Mouse (Mus musculus): ENCODE measurements around the gene Armh3.

GRCm38 (mm10) chr19:45999378-45999777 lies 1.1 kb upstream of the Armh3 start:
- no peak for TF ChIP-seq GATA1 (IDR thresholded peaks at IDR 0.05; ENCODE audit: borderline replicate concordance, low read length)
- TF ChIP-seq FLI1 (IDR thresholded peaks at IDR 0.05; ENCODE audit: low read length), result no peak

Data from megakaryocyte, embryonic 14.5 days (primary cell).